Mouse (Mus musculus): ENCODE measurements around the gene Smap2. TPM values are rescaled to one million over a fixed set of nuclear protein-coding genes. Genes with fewer than 3 reads are reported as not detected.
A peak's percentile ranks its signal among the peaks of the same experiment; 100 is the strongest.
"Not testable (repeated sequence)": the region's sequence is repeated elsewhere in the genome, so short reads cannot be mapped to it uniquely, and the experiment has no call there.

The Smap2 gene
- polyA plus RNA-seq (2015; fragmentation: Nextera tagmentation; extraction: Ambion mirVana), result 14.9 and 15.7 TPM in 2 replicates

DNA sequence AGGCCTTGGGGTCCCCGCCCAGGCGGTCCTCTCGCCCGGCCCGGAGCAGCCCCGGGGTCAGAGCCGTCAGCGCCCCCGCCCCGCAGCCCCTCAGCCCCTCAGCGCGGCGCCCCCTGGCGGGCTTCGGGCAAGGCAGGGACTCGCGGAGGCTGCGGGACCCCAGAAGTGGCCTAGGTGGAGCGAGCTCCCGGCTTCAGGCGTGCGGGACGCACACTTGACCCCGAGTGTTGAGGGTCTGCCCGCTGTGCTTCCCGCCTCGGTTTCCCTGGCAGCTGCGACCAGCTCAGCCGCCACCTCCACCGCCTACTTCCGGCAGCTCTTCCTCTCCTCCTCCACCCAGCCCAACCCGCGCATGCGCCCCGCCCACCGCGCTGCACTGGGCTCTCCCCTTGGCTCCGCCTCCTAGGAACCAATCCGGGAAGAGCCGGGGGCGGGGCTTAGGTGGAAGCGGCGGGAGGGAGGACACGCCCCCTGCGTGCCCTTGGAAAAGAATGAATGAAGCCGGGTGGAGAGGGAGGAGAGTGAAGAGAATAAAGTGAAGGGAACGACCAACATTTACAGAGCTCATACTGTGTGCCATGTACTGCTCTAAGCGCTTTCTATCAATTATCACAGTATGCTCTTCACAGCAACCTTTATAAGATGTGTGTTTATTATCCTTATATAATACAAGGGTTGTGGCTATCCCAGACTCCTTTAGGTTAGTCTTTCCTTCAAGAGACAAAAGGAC is at the start of gene Smap2:
TSS of gene Smap2 (minus strand) at position 320 of the 730 bp plus-strand sequence.
- Histone ChIP-seq H3K27ac (replicated peaks) (peak within 1 kb of the TSS; percentile 65), H3K4me2 (replicated peaks) (peak within 1 kb of the TSS; percentile 87), H3K36me3 (no peaks in the 10 kb centered on the region), H3K9ac (peak within 1 kb of the TSS; percentile 58), H3K4me3 (replicated peaks) (peak within 1 kb of the TSS; percentile 84), H3K27me3 (no peaks in the 10 kb centered on the region), H3K4me1 (peaks cover 13% of the 10 kb centered on the region), H3K9me3 (replicated peaks) (no peaks in the 10 kb centered on the region)
- under 1% methylated on average over 28 of the region's 48 CpGs for WGBS
- peak; percentile 97 for ATAC-seq (ENCODE audit: insufficient number of reproducible peaks, low FRiP score, low TSS enrichment, low read depth)

DNA sequence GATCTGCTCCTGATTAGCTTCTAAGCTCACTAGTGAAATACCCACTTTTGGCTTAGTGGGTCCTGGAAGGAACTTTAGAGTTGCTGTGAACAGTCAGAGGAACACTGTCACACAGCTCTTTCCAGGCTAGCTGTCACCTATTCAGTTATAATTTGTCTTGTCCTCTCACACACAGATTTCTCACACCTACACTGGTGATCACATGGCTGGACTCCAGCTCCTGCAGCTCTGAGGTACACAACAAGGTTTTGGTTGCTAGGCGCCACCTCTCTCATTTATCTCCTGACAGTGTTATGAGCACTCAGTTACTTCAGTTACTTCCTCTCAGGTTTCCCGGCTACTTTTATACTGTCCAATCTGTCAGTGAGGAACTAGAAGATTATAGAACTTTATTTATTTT is 48.3 kb upstream of the Smap2 start:
- Histone ChIP-seq H3K27me3 (no peaks in the 10 kb centered on the region), H3K36me3 (peaks cover 47% of the 10 kb centered on the region), H3K9me3 (replicated peaks) (no peaks in the 10 kb centered on the region), H3K4me1 (no peaks in the 10 kb centered on the region), H3K4me2 (replicated peaks) (no peak overlapping the region), H3K27ac (replicated peaks) (no peak overlapping the region), H3K4me3 (replicated peaks) (no peak overlapping the region), H3K9ac (no peak overlapping the region)
- WGBS, result 90% methylated on average over 2 of the region's 2 CpGs
- ATAC-seq (ENCODE audit: insufficient number of reproducible peaks, low FRiP score, low TSS enrichment, low read depth), result no peak

GRCm38 (mm10) chr4:121059218-121059617 is 42.2 kb upstream of the Smap2 start:
- H3K36me3 ChIP-seq, result peaks cover 29% of the 10 kb centered on the region
- H3K27me3 ChIP-seq; ATAC-seq (ENCODE audit: insufficient number of reproducible peaks, low FRiP score, low TSS enrichment, low read depth); H3K27ac ChIP-seq (replicated peaks); H3K9ac ChIP-seq; H3K4me1 ChIP-seq; H3K4me3 ChIP-seq (replicated peaks); H3K4me2 ChIP-seq (replicated peaks); H3K9me3 ChIP-seq (replicated peaks): not testable (repeated sequence)
- 91% methylated on average over 10 of the region's 10 CpGs for WGBS

GRCm38 (mm10) chr4:121057032-121057431 is 40.0 kb upstream of the Smap2 start:
- no peak for ATAC-seq (ENCODE audit: insufficient number of reproducible peaks, low FRiP score, low TSS enrichment, low read depth)
- Histone ChIP-seq H3K4me2 (replicated peaks) (no peak overlapping the region), H3K36me3 (peaks cover 13% of the 10 kb centered on the region), H3K9ac (no peak overlapping the region), H3K4me1 (peaks cover 11% of the 10 kb centered on the region; the same call in 1 of the 2 replicates), H3K4me3 (replicated peaks) (no peak overlapping the region), H3K27me3 (no peaks in the 10 kb centered on the region), H3K9me3 (replicated peaks) (no peaks in the 10 kb centered on the region), H3K27ac (replicated peaks) (no peak overlapping the region)
- WGBS, result 58% methylated on average over 2 of the region's 2 CpGs

DNA sequence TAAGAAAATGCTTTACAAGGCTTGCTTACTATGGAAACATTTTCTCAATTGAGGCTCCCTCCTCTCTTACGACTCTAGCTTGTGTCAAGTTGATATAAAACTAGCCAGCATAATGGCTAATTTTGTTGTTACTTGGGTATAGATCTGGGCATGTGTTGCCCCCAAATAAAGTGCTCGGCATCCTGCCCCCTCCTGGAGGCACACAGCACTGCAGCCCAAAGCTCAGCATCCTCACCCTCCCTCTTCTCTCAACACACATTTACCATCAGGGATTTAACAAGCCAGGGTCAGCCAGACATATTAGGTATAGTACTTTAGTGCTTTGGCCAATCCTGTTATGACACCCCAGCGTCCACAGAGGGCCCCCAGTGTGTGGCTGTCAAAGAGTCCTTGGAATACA is 39.3 kb upstream of the Smap2 start:
- peaks cover 11% of the 10 kb centered on the region; the same call in 1 of the 2 replicates for H3K4me1 ChIP-seq
- H3K27ac ChIP-seq (replicated peaks), result no peak overlapping the region
- H3K27me3 ChIP-seq, result no peaks in the 10 kb centered on the region
- peaks cover 12% of the 10 kb centered on the region for H3K36me3 ChIP-seq
- WGBS, result 52% methylated on average over 3 of the region's 3 CpGs
- H3K9me3 ChIP-seq (replicated peaks), result no peaks in the 10 kb centered on the region
- H3K4me3 ChIP-seq (replicated peaks), result no peak overlapping the region
- no peak for ATAC-seq (ENCODE audit: insufficient number of reproducible peaks, low FRiP score, low TSS enrichment, low read depth)
- H3K4me2 ChIP-seq (replicated peaks), result no peak overlapping the region
- no peak overlapping the region for H3K9ac ChIP-seq

- Histone ChIP-seq H3K4me3 (replicated peaks) (peak overlapping the region; percentile 12), H3K4me1 (peaks cover 11% of the 10 kb centered on the region; the same call in 1 of the 2 replicates), H3K36me3 (no peaks in the 10 kb centered on the region), H3K27me3 (no peaks in the 10 kb centered on the region), H3K4me2 (replicated peaks) (peak overlapping the region; percentile 33), H3K9me3 (replicated peaks) (no peaks in the 10 kb centered on the region), H3K9ac (no peak overlapping the region), H3K27ac (replicated peaks) (no peak overlapping the region)
- WGBS, result 11% methylated on average over 35 of the region's 35 CpGs
- ATAC-seq (ENCODE audit: insufficient number of reproducible peaks, low FRiP score, low TSS enrichment, low read depth), result 0 out of 2 replicates have a peak, but pooled peaks have one; percentile 15
These were observed 35.6 kb upstream of the Smap2 start for GRCm38 (mm10) chr4:121052454-121053323.

- peak; percentile 48; the same call in 1 of the 2 replicates for ATAC-seq (ENCODE audit: insufficient number of reproducible peaks, low FRiP score, low TSS enrichment, low read depth)
- Histone ChIP-seq H3K27ac (replicated peaks) (no peak overlapping the region), H3K4me3 (replicated peaks) (no peak overlapping the region), H3K4me1 (peaks cover 11% of the 10 kb centered on the region; the same call in 1 of the 2 replicates), H3K4me2 (replicated peaks) (no peak overlapping the region), H3K9me3 (replicated peaks) (no peaks in the 10 kb centered on the region), H3K36me3 (no peaks in the 10 kb centered on the region), H3K27me3 (no peaks in the 10 kb centered on the region), H3K9ac (no peak overlapping the region)
- 40% methylated on average over 4 of the region's 4 CpGs for WGBS
These were observed 34.8 kb upstream of the Smap2 start for GRCm38 (mm10) chr4:121051863-121052262.

GRCm38 (mm10) chr4:121042946-121043345 is 25.9 kb upstream of the Smap2 start:
- no peak overlapping the region for H3K4me2 ChIP-seq (replicated peaks)
- no peak for ATAC-seq (ENCODE audit: insufficient number of reproducible peaks, low FRiP score, low TSS enrichment, low read depth)

DNA sequence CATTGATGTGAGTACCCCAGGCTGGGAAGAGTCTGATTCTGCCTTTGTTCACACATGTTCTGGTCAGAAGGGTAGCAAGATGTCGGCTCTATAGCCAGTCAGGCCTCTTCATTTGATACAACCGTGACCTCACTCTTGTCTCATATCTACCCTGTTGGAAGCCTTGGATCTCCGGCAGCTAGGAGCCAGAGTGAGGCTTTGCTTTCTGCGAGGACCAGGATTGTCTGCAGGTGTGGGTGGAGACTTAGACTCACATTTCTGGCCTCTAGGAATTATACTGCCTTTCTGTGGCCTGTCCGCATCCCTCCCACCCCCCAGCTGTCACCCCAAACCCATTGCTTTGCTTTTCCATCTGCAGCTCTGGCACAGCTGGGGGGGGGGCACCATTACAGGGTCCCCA is 25.4 kb upstream of the Smap2 start:
- 0 out of 2 replicates have a peak overlapping the region, but pooled peaks have one; percentile 22 for H3K27ac ChIP-seq (replicated peaks)
- peaks cover 18% of the 10 kb centered on the region for H3K27me3 ChIP-seq
- peaks cover 27% of the 10 kb centered on the region for H3K4me1 ChIP-seq
- H3K4me2 ChIP-seq (replicated peaks), result 0 out of 2 replicates have a peak overlapping the region, but pooled peaks have one; percentile 36
- H3K9ac ChIP-seq, result no peak overlapping the region
- no peaks in the 10 kb centered on the region for H3K36me3 ChIP-seq
- H3K4me3 ChIP-seq (replicated peaks), result no peak overlapping the region
- 56% methylated on average over 5 of the region's 5 CpGs for WGBS
- H3K9me3 ChIP-seq (replicated peaks), result no peaks in the 10 kb centered on the region
- ATAC-seq (ENCODE audit: insufficient number of reproducible peaks, low FRiP score, low TSS enrichment, low read depth), result no peak

More at GRCm38 (mm10) chr4:121042946-121043345, 25.9 kb upstream of the Smap2 start:
- Histone ChIP-seq H3K4me3 (replicated peaks) (no peak overlapping the region), H3K9me3 (replicated peaks) (no peaks in the 10 kb centered on the region), H3K27me3 (peaks cover 17% of the 10 kb centered on the region), H3K27ac (replicated peaks) (0 out of 2 replicates have a peak overlapping the region, but pooled peaks have one; percentile 22), H3K9ac (no peak overlapping the region), H3K36me3 (no peaks in the 10 kb centered on the region), H3K4me1 (peaks cover 27% of the 10 kb centered on the region)
- 63% methylated on average over 3 of the region's 3 CpGs for WGBS

DNA sequence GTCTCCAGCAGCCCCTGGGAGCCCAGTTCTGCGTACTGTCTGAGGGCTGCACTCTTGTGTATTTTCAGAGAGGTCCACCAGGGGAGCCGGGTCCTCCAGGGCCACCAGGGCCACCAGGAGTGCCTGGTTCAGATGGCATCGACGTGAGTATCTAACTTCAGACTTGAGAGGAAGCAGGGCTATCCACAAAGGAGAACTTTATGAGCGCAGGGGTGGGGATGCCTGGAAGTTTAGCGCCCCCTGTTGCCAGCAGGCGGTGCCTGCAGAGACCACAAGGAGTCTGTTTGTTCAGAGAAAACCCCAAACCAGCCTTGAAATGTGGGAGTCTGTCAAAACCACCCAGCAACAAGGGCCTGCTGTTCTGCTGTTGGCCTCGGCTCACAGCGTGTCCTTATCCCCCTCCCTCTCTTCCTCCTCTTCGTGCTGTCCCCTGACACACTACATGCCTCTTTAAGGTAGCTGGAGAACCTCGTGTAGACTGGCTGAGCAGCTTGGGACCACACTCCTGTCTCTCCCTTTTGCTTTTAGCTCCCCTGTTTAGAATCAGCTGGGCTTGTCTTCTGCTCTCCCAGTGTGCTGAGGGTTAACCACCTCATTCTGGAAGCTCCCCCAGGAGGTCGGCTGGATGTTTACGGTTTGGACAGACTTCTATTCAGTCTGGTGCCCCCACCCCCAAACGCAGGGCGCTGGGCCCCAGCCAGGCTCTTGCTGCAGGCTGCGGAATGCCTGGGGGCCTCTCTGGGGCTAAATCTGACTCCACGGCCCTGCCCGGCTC is 24.0 kb upstream of the Smap2 start:
- peak overlapping the region; percentile 68 for H3K4me2 ChIP-seq (replicated peaks)
- H3K4me1 ChIP-seq, result peaks cover 27% of the 10 kb centered on the region
- H3K4me3 ChIP-seq (replicated peaks), result peak overlapping the region; percentile 47
- H3K36me3 ChIP-seq, result no peaks in the 10 kb centered on the region
- ATAC-seq (ENCODE audit: insufficient number of reproducible peaks, low FRiP score, low TSS enrichment, low read depth), result peak; percentile 75
- no peak overlapping the region for H3K9ac ChIP-seq
- no peaks in the 10 kb centered on the region for H3K9me3 ChIP-seq (replicated peaks)
- 15% methylated on average over 18 of the region's 18 CpGs for WGBS
- H3K27ac ChIP-seq (replicated peaks), result peak overlapping the region; percentile 78
- H3K27me3 ChIP-seq, result peaks cover 18% of the 10 kb centered on the region
